Mouse (Mus musculus): Measurements from ENCODE around the gene Gm765.
A peak's percentile ranks its signal among the peaks of the same experiment; 100 is the strongest.

Gm765 gene

DNA sequence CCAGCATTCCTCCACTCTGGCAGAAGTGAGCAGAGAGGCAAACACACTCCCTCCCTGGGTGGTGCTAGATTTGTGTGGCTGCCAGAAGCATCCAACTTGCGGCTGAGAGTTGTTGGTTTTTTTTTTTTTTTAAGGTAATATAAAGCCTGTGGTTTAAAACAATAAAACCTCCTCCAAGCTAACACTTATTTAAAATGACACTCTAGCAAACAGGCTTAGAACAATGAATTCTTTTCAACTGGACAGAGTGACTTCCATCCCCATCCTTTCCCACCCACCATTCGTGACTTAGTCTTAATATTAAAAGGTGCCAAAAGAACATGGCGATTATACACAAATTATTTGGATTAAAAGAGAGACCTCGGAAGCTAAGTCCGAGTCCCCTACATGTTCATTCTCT is at the start of gene Gm765:
Gene Gm765 (minus strand): TSS at position 101 of the 400 bp plus-strand sequence.
- DNase-seq (ENCODE audit: low spot score) = no peak

DNA sequence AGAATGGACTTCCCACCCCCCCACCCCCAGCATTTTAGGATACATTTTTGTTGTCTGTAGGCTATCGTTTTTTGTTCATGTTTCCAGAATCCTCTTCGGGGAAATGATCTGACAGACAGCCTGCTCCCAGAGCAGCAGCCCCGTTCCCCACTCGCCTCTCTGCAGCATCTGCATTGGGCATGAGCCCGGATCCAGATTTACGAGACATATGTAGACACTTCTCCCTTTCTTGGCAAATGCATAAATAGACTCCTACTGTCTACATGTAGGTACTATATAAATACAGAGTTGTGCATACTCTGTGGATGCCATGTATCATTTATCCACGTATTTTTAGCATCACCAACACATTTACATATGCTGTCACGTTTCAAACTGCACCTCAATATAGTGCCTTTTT is 42.9 kb upstream of the Gm765 start:
- no peak for DNase-seq (ENCODE audit: low spot score)

DNA sequence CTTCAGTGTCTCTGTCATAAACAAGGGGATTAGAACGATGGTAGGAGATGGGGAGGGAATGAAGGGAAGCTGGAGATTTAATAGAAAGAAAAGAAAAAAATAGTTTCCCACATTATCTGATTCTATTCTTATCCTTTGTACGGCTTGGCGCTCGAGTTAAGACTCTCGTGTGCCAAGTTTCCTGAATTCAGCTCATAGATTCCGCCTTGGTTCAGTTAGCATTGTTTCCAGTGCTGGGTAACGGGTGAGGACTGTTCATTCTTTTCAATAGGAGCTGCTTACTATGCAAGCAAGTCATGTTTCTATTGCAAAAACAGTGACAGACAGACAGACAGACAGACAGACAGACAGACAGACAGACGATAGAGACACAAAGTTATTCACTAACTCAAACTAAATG is 41.9 kb upstream of the Gm765 start:
- no peak for DNase-seq (ENCODE audit: low spot score)

DNA sequence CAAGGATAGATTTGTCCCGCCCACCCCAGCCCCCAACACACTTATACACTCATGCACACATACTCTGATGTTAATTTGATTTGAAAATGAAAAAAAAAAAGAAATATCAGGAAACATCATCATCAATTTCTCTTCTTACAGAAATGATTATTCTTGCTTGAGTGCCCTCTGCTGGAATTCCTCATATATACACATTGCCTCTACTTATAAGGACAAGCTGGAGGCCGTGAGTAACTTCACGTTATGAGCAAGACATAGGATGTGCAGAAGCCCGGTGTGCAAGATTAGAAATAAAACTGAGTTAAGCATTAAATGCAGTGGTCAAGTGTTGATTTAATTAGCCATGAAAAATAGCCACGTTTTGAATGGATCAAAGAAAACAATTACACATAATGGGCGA is 40.9 kb upstream of the Gm765 start:
- DNase-seq (ENCODE audit: low spot score) = peak; percentile 7

DNA sequence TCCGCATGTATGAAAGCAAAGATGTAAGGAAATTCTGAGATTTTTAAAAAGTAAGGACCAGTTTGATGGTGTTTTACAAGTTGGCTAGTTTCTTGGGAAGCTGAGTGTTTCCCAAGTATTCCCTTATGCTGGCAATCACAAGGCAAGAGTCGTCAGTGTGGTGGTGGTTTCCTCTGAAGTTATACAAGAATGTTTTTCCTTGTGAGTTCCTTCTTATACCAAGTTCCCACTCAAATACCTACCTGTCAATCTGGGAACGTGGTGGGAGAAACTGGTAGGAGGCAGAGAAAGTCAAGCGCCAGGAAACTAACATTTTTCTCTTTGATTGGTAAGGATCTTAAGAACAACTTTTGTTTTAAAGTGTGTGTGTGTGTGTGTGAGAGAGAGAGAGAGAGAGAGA is 23.6 kb upstream of the Gm765 start:
- DNase-seq (ENCODE audit: low spot score) = no peak

DNA sequence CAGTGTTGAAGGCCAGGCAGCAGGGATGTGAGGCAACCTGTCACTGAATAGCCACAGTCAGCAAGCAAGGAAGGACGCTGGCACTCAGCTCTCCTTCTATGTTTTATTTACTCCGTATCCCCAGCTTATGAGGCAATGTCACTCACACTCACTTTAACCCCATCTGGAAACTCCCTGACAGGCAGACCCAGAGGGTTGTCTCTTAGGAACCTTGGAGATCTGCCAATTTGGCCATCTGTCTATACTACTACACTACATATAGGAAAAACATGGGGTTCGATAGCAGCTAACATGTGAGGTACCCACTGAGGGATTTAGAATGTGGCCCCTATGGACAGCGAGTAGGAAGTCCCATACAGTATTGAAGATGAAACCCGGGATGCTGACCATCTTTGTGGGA is 12.7 kb upstream of the Gm765 start:
- no peak for DNase-seq (ENCODE audit: low spot score)

DNA sequence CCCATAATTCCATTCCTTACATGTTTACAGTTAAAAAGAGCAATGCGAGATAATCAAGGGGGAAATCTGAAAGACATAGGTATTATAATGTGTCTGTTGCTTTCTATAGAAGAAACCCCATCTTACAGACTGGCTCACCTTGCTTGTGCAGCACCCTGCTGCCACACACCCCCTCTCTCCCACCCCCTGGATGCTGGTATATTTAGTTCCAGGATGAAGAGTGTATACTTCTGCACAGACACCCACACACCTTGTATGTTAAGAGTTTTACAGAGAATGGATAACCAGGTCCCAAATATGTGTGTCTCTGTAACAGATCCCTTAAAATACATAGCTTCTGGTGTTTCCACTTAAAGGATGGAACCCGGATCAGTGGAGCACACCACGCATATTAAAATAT is 10.7 kb upstream of the Gm765 start:
- DNase-seq (ENCODE audit: low spot score) = no peak

DNA sequence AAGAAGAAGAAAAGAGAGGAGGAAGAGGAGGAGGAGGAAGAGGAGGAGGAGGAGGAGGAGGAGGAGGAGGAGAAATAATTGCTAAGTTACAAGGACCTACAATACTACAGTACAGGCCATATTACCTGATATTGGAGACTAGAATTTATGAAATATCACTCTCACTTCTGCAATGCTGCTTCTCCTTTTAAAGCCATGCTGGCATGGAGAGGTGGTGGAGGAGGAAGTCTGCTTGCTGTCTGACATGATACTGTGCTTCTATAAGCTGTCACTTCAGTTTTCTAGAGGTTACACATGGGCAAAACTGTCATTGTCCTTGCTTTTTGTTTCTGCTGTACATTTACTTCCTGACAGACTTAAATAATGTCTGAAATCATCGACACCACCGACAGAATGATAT is 9.8 kb downstream of the Gm765 start:
- DNase-seq (ENCODE audit: low spot score) = no peak

DNA sequence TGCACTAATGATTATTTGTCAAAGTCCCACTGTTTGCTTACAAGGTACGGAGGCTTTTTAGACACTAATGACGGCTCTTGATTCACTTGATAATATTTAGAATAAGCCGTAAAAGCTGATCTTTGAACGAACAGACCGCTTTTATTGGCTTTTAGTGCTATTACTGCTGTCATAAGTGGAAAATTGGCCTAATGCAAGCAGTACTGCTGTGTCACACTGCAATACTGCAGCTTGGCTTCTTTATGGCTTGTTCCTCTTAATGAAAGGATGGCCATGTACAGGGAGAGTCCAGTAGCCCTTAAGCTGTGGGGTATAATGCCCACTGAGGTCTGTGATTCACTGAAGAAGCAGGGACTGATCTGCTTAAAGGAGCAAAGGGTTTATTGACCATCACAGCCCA is 30.9 kb downstream of the Gm765 start:
- DNase-seq (ENCODE audit: low spot score) = no peak

DNA sequence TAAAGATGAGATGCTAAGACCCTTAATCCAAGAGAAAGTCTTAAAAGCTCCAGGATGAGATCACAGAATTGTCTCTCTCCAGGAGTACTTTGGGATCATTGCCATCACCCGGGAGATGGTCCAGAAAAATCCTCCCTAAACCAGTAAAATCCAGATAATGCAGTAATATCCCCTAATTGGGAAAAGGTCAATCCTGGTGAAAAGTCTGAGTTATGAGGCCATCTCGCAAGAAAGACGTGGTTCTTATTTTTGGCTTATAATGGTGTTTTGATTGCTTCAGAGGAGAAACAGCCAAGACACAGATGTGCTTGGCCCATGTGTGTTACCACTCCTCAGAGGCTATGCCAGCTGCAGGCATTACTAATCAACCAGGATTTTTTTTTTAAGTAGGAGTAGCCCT is 34.9 kb downstream of the Gm765 start:
- peak; percentile 59 for DNase-seq (ENCODE audit: low spot score)

DNA sequence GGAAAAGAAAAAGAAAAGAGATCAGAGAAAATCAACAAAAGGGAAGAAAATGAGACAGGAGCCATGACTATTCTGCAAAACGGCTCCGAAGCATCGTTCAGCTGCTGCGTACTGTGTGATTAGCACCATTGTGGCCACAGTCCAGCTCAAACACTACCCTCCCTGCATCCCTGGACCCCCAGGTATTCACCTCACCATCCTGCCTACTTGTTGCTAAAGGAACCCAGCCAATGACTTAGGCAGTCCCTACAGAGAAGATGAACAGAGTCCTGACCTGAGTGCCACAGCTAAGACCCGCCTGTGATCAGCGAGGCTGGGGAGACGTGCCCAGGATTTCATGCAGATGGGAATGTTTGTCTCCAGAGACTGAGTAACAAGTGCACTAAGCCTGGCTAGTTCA is 35.4 kb downstream of the Gm765 start:
- DNase-seq (ENCODE audit: low spot score) = no peak

DNA sequence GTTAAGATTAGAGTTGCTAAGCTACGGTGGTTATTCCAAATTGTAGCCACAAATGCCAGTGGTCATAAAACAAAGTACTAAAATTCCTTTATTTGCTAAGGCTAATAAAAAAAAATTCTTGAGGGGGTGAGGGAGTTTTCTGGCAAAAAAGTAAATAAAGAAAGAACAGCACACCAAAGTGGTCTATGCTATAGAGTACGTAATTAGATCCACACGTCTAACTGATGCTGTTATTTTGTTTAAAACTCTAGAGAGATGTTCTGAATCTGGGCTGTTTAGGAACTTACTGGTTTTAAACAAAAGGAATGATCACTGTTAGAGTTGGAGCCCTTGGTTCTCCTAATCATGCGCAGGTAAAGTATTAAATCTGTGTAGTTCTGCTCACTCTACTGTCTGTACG is 50.5 kb downstream of the Gm765 start:
- no peak for DNase-seq (ENCODE audit: low spot score)

DNA sequence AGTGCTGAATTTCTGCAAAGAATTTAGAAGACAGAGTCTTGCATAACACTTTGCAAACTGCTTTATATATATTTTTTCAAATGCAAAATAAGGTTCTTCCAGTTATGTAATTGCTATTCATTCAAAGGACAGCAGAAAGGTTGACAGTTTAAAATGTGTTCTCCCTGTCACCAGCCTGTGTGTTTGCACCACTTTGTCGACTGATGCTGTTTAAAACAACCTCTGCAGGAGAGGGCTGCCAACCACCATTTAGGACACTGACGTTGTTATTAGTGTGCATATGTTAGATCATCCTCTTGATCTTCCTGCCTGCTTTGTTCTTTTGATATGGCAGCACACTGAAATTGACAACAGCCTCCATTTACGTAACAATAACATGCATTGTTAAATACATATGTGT is 54.2 kb downstream of the Gm765 start:
- DNase-seq (ENCODE audit: low spot score) = no peak

DNA sequence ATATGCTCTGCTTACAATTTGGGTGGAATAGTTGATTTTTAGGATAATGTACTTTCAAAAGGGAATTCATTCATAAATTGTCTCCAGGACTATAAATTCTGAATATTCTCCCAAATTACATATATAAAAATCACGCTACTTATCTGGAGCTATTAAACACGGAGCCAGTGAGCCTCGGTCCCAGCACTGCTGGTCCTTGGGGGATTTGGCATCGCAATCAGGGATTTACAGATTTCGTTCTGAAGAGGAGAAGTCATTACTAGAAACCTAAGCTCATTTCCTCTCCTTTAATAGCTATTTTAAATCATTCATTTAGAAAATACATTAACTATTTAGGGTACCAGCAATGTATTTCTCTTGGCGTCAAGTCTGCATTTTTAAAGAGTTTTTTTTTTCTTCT is 55.0 kb downstream of the Gm765 start:
- no peak for DNase-seq (ENCODE audit: low spot score)

DNA sequence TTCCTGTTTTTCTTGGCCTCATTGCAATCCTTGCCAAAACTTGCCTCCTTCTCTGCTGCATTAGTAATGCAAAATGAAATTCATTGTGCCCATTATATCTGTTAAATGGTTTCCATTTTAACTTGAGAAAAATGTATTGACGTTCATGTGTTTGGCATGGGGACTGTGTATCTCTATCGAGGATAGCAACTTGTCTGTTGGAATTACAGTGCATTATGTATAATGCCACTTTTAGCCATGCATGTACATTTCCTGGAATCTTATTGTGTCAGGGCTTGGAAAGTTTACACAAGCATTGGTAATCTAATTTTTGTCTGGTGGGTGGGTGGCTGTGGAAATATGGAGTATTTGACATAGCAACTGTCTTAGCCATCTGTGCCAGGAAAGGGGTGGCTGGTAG is 57.4 kb downstream of the Gm765 start:
- no peak for DNase-seq (ENCODE audit: low spot score)

DNA sequence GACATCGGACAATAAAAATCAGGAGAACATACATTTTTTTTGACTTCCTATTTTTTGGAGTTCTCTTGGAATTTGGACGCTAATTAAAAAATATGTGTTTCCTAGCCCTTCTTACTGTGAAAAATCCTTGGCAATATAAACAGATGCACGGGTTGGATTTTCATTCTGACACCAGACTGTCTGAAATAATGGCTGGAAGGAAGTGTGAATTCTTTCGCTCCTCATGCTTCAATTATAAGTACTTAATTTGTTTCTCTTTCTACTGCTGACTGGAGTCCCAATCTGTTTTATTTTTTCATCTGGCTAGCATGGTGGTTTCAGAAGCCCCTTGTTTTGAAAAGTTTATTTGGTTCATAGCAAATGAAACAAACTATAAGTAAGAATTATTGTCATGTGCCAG is 59.8 kb downstream of the Gm765 start:
- DNase-seq (ENCODE audit: low spot score) = no peak

DNA sequence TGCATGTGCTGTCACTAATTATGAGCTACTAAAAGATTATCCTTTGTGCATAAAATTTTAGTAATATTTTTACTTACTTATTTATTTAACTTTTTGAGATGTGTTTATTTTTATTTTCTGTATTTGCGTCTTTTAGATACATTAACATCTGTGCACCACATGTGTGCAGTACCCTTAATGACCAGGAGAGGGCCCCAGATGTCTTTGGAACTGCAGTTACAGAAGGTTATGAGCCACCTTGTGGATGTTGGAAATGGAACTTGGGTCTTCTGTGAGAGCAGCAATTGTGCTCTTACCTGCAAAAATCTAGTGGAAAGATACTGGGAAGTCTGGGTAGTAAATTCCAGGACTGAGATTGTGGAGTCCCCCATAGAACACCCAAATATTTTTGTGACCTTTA is 71.0 kb downstream of the Gm765 start:
- peak; percentile 47 for DNase-seq (ENCODE audit: low spot score)

DNA sequence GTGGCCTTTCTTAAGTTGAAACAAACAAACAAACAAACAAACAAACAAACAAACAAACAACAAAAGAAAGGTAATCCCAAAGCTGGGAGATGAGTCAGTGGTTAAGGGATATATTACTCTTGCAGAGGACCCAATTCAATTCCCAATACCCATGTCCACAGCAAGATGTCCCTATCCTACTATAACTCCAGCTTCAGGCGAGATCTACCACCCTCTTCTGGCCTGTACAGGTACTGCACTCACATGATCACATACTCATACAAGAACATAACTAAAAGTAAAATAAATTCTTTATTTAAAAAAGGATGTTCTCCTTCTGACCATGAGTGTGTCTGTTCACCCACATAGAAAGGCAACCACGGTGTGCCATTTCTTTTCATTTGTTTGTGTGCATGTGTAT is 79.6 kb downstream of the Gm765 start:
- DNase-seq (ENCODE audit: low spot score) = no peak

DNA sequence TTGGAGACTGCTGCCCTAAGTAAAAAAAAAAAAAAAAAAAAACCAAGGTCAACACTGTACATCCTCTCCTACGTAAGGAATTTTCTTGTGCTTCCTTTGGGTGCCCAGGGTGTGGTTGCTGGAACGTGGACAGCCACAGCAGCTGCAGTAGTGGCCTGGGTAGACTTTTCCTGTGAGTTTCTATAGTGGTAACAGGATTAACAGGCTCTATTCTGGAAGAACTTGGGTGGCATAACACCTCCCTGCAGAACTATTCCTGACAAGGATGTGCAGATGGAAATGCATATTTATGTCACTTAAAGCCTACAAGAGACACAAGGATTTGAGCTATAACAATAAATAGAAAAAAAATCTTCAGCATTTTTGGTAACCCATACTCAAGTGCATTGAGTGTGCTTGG is 83.5 kb downstream of the Gm765 start:
- no peak for DNase-seq (ENCODE audit: low spot score)

DNA sequence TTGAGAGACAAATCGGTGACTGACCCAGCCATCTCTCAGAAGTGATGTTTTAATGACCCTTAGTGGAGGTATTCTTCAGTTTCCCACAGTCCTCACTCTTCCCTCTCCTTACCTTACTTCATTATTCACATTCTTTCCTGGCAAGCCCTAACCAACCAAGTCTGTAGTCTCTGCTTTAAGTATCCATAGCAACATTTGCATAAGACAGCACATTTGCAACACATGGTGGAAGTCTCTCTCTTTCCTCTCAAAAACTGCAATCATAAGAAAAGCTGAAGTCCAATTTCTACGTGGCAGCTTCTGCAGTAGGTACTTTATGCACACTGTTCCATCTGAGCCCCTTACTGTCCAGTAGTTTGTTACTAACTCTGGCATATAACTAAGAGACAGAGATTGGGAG is 96.1 kb downstream of the Gm765 start:
- DNase-seq (ENCODE audit: low spot score) = no peak

DNA sequence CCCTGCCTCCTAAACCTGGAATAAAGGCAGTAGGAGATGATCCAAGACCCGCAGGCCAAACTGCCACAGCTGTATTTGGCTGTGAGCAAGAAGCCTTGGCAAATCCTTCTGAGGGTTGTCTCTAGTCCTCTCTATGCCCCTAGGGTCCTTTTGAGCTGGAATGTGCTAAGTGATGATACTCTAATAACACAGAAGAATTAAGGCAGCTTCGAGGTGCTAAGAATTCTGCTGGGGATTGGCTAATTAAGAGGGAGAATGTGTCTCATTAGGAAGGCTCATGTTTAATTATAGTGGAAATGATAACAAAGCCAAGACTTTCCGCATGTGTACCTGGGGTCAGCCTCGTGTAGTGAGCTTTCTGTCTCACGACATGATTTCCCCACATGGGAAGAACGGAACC is 99.4 kb downstream of the Gm765 start:
- no peak for DNase-seq (ENCODE audit: low spot score)

DNA sequence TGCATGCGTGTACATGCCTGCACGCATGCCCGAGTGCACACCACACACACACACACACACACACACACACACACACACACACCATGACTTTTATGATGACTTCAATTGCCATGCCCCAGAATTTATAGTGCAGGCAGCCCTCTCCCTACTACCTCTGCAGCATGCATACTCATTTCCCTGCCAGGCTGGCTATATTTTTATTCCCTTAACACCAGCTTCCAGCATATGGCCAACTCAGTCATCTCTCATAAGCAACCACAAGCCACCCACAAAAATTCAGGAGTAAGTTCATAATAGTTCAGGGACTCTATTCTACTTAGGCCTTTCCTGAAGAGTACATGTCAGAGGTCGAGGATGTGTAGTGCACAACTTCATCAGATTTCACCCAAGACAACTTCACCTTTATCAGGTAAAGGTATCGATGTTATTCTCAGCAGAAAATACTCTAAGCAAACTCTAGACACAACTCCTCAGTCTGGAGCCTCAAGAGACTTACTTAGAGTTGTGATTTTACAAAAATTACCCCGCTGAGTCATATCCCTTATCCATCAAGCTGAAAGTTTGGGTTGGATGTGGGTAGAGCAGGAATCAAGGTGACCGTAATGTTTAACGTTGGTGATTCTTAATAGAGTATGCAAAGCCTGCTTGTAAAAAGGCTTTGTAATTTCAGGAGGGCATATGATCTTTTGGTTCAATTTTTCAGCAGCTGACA is 101.8 kb downstream of the Gm765 start:
- no peak for DNase-seq (ENCODE audit: low spot score)

DNA sequence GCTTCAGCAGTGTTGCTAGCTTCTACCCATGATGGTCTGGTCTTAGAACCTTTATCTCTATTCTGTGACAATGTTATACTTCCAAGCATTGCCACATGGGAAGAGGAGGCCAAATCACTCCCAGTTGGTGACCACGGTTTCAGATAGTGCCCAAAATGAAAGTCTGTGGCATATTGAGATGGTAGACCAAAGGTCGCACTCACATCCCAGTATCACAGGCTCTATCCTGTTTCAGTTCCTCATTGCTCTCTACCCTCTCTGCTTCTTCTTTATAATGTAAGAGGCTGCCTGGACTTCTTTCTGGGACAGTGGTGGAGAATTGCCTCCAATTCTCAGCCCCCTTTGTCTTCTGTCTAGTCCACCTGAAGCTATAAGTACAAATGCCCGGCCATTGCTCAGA is 108.5 kb downstream of the Gm765 start:
- DNase-seq (ENCODE audit: low spot score) = no peak

DNA sequence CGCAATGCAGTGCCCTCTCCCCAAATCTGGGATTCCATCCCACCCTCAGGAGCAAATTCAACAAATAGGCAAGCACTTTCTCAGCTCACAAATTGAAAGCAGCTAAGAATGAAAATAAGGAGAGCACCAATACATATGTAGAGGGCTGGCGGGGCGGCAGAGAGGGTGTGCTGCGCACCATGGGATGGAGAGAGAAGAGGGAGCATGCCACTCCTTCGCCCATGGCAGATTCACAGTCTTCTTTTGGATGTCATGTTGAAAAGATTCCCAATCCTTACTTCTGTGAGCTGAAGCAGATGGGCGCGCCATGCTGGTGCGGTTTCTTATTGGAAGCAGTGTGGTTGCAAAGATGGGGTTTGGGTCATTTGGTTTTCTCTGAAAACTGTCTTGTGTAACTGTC is 118.6 kb downstream of the Gm765 start:
- no peak for DNase-seq (ENCODE audit: low spot score)

DNA sequence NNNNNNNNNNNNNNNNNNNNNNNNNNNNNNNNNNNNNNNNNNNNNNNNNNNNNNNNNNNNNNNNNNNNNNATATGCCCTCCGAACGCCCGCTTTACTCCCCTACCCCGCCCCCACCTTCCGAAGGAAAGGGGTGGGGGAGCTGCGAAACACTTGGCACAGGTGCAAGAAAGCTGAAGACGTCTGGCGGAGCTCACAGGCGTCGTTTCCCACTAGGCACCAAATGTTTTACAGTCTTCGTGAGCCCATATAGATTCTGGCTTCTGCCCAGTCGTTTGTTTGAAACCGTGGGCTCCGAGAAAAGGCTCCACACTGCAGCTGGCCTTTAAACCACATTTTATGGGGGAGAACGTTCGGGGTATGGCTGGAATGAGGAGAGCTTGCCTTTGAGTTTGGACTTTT is 120.6 kb downstream of the Gm765 start:
- DNase-seq (ENCODE audit: low spot score) = no peak

Data from urinary bladder, postnatal 25 days (tissue).